Mouse (Mus musculus): ENCODE data around the gene Skida1.

Gene Skida1

GRCm38 (mm10) chr2:18040347-18041160 lies 8.3 kb downstream of the Skida1 start:
- in situ Hi-C loops (cut with MboI, MseI): no loop called here

GRCm38 (mm10) chr2:18039566-18040290 lies 9.1 kb downstream of the Skida1 start:
- in situ Hi-C loops (cut with MboI, MseI): no loop called here

GRCm38 (mm10) chr2:18038895-18039371 lies 9.9 kb downstream of the Skida1 start:
- in situ Hi-C loops (cut with MboI, MseI): no loop called here

GRCm38 (mm10) chr2:18038141-18038752 lies 10.6 kb downstream of the Skida1 start:
- in situ Hi-C loops (cut with MboI, MseI): no loop called here

- in situ Hi-C loops (cut with MboI, MseI): no loop called here
Measured at GRCm38 (mm10) chr2:18037491-18037890, 11.4 kb downstream of the Skida1 start, which contains the start of gene A930004D18Rik. Gene A930004D18Rik, minus strand, starts transcription at chr2:18037737.

GRCm38 (mm10) chr2:18034371-18035250 lies 14.2 kb downstream of the Skida1 start:
- in situ Hi-C loops (cut with MboI, MseI): no loop called here

- in situ Hi-C loops (cut with MboI, MseI): no loop called here
Measured at GRCm38 (mm10) chr2:18033166-18034108, 15.4 kb downstream of the Skida1 start.

GRCm38 (mm10) chr2:18032538-18032895 lies 16.3 kb downstream of the Skida1 start:
- in situ Hi-C loops (cut with MboI, MseI): no loop called here

- in situ Hi-C loops (cut with MboI, MseI): no loop called here
Measured at GRCm38 (mm10) chr2:18031831-18032537, 16.9 kb downstream of the Skida1 start.

- in situ Hi-C loops (cut with MboI, MseI): no loop called here
Measured at GRCm38 (mm10) chr2:18031271-18031821, 17.5 kb downstream of the Skida1 start.

- in situ Hi-C loops (cut with MboI, MseI): no loop called here
Measured at GRCm38 (mm10) chr2:18030581-18030980, 18.3 kb downstream of the Skida1 start.

GRCm38 (mm10) chr2:18029656-18030055 lies 19.2 kb downstream of the Skida1 start:
- in situ Hi-C loops (cut with MboI, MseI): loop anchor here (10.0 kb wide), 1 partner anchor 655 kb away; no protein-coding TSS in a partner anchor

- in situ Hi-C loops (cut with MboI, MseI): loop anchor here (10.0 kb wide), 1 partner anchor 656 kb away; no protein-coding TSS in a partner anchor
Measured at GRCm38 (mm10) chr2:18028140-18029021, 20.5 kb downstream of the Skida1 start.

- in situ Hi-C loops (cut with MboI, MseI): loop anchor here (10.0 kb wide), 1 partner anchor 657 kb away; no protein-coding TSS in a partner anchor
Measured at GRCm38 (mm10) chr2:18027448-18028139, 21.3 kb downstream of the Skida1 start.

- in situ Hi-C loops (cut with MboI, MseI): loop anchor here (10.0 kb wide), 1 partner anchor 658 kb away; no protein-coding TSS in a partner anchor
Measured at GRCm38 (mm10) chr2:18026116-18026947, 22.5 kb downstream of the Skida1 start.

- in situ Hi-C loops (cut with MboI, MseI): loop anchor here (10.0 kb wide), 1 partner anchor 659 kb away; no protein-coding TSS in a partner anchor
Measured at GRCm38 (mm10) chr2:18025781-18026115, 23.1 kb downstream of the Skida1 start.
